Mouse (Mus musculus) liver, postnatal 0 days (tissue): ENCODE measurements around the gene Grik4. TPM values are rescaled to one million over a fixed set of nuclear protein-coding genes. Genes with fewer than 3 reads are reported as not detected.

ENCODE experiments used
- ATAC-seq: fragments of 200-750 bp; cut with Nextera tagmentation; 2 replicates; pipeline ENCODE4 v1.8.0; 2017; ENCODE audit warnings: mild to moderate bottlenecking, moderate library complexity
- DNase-seq: peaks from one replicate; pipeline ENCODE4 v3.0.0-alpha.2; 2016
- H3K27ac ChIP-seq: fragments of 300-500 bp; sonication (generic); 2 replicates; pipeline ENCODE4 v1.5.1; 2014; ENCODE audit warnings: antibody characterized with exemption, moderate library complexity, mild to moderate bottlenecking, low read depth
- H3K27me3 ChIP-seq: fragments of 300-500 bp; sonication (generic); 2 replicates; pipeline ENCODE4 v1.6.1; 2014; ENCODE audit warnings: low read length, control low read depth, mixed read lengths; ENCODE audit not compliant: insufficient read depth
- H3K36me3 ChIP-seq: fragments of 300-500 bp; sonication (generic); replicated peaks from 2 replicates; pipeline ENCODE4 v1.6.1; 2014; ENCODE audit warnings: mild to moderate bottlenecking, control low read depth, low read length, moderate library complexity, mixed read lengths; ENCODE audit not compliant: insufficient read depth
- H3K4me1 ChIP-seq: fragments of 300-500 bp; sonication (generic); 2 replicates; pipeline ENCODE4 v1.6.1; 2014; ENCODE audit warnings: antibody characterized with exemption, mild to moderate bottlenecking, control low read depth; ENCODE audit not compliant: insufficient read depth
- H3K4me2 ChIP-seq: fragments of 300-500 bp; sonication (generic); 2 replicates; pipeline ENCODE4 v1.6.1; 2014; ENCODE audit warnings: low read depth, mild to moderate bottlenecking, low read length, moderate library complexity, mixed read lengths
- H3K4me3 ChIP-seq: fragments of 300-500 bp; sonication (generic); 2 replicates; pipeline ENCODE4 v1.5.1; 2014; ENCODE audit warnings: low read depth, low read length
- H3K9ac ChIP-seq: fragments of 300-500 bp; sonication (generic); replicated peaks from 2 replicates; pipeline ENCODE4 v1.6.1; 2014; ENCODE audit warnings: mild to moderate bottlenecking, moderate library complexity
- H3K9me3 ChIP-seq: fragments of 300-500 bp; sonication (generic); 2 replicates; pipeline ENCODE4 v1.6.1; 2016; ENCODE audit warnings: mild to moderate bottlenecking, control low read depth, low read length, mixed read lengths
- CTCF ChIP-seq: sonication (generic); IDR thresholded peaks from 2 replicates; pipeline ENCODE4 v1.5.1; 2016; ENCODE audit warnings: antibody characterized with exemption, low read depth
- EP300 ChIP-seq: IDR thresholded peaks from 2 replicates; pipeline ENCODE4 v1.6.1; 2016; ENCODE audit warnings: antibody characterized with exemption, low read depth, mild to moderate bottlenecking
- WGBS: fragments of 180-500 bp; shearing (Covaris S2); extraction: QIAGEN DNeasy Blood & Tissue Kit; methylation state at CpG from one replicate; pipeline ENCODE4 v1.1.7; 2014; ENCODE audit not compliant: insufficient replicate concordance; 5-methylcytosine and 5-hydroxymethylcytosine counted together
- polyA plus RNA-seq: library from polyadenylated mRNA; unstranded; fragments of >200 nt; fragmentation: Nextera tagmentation; extraction: Ambion mirVana; gene quantifications from 2 replicates; pipeline ENCODE4 v1.2.1, GENCODE M21; 2015

The Grik4 gene
- polyA plus RNA-seq, 1 experiment from 2014 or later = 0.08 TPM

DNA sequence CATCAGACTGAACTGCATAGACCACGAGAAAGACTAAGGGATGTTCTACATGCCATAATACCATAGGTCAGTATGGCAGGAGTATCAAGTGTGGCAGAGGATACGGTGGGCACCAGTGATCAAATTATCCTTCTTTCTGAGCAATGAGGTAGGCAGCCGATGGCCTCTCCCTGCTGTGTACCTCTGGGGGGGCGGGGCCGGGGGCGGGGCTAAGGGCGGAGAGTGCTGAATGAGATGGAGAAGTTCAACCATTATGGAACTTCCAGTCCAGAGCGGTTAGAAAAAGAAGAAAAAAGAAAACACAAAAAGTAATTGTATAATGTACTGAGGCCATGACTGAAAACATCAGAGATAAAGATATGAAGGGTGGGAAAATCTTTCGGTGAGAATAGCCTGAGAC, 74.0 kb downstream of the Grik4 start:
- H3K4me2 ChIP-seq = no peak overlapping the region
- peak; percentile 26 for DNase-seq
- TF ChIP-seq EP300 (no peak), CTCF (no peak)

DNA sequence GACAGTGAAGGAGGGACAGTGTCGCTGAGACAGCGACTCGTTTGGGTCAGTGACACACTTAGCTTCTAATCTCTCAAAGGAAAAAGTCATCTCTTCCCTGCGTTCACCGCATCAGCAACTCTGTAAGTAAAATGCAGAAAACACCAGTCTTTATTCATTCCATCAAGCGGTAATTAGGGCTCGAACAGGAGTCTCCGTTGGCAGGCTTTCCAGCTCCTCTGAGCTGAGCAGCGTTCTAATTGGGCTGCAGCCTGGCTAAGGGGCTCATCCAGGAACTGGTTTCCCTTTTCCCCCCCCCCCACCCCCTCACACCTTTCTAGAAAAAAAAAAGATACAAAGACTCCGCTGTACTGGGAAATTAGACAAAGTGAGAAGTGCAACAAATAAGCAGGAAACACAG, 75.8 kb downstream of the Grik4 start:
- H3K9ac ChIP-seq = no peak overlapping the region
- no peaks in the 10 kb centered on the region for H3K9me3 ChIP-seq
- peaks cover 13% of the 10 kb centered on the region for H3K4me1 ChIP-seq
- ATAC-seq (no peak), DNase-seq (no peak)
- no peaks in the 10 kb centered on the region for H3K27me3 ChIP-seq
- TF ChIP-seq CTCF = no peak
- TF ChIP-seq EP300 = no peak
- 63% methylated on average over 10 of the region's 10 CpGs for WGBS
- no peak overlapping the region for H3K4me2 ChIP-seq
- H3K36me3 ChIP-seq = no peaks in the 10 kb centered on the region
- no peak overlapping the region for H3K4me3 ChIP-seq
- H3K27ac ChIP-seq = no peak overlapping the region

More for the DNA sequence above, 74.0 kb downstream of the Grik4 start:
- H3K27ac ChIP-seq = no peak overlapping the region
- H3K36me3 ChIP-seq = no peaks in the 10 kb centered on the region
- no peak for ATAC-seq
- peaks cover 7% of the 10 kb centered on the region for H3K4me1 ChIP-seq
- H3K4me3 ChIP-seq = no peak overlapping the region
- H3K9ac ChIP-seq = no peak overlapping the region
- 39% methylated on average over 9 of the region's 9 CpGs for WGBS
- H3K27me3 ChIP-seq = no peaks in the 10 kb centered on the region
- no peaks in the 10 kb centered on the region for H3K9me3 ChIP-seq

DNA sequence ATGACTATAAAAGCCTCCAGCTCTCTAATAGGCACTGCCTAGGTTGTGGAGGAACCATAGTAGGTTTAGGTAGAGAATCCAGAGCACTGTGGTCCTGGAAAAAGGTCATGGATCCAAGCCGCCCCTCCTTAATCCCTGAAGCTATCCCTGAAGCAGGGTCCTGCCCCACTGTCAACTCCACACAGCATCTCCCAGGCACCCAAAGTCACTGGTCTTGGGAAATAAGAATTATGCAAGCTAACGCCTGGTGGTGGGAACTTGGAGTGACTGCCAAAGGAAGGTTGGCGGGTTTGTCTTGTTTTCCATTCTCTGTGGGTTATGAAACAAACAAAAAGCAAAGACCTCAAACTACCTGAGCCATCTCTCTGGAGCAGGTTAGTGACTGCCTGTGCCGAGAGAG, 77.6 kb downstream of the Grik4 start:
- ATAC-seq (no peak), DNase-seq (no peak)
- TF ChIP-seq EP300 = no peak
- no peak for TF ChIP-seq CTCF
- no peak overlapping the region for H3K4me2 ChIP-seq
- H3K9me3 ChIP-seq = no peaks in the 10 kb centered on the region
- no peak overlapping the region for H3K27ac ChIP-seq
- WGBS = 74% methylated on average over 4 of the region's 4 CpGs
- H3K9ac ChIP-seq = no peak overlapping the region
- H3K4me3 ChIP-seq = no peak overlapping the region
- no peaks in the 10 kb centered on the region for H3K36me3 ChIP-seq
- peaks cover 13% of the 10 kb centered on the region for H3K4me1 ChIP-seq
- H3K27me3 ChIP-seq = no peaks in the 10 kb centered on the region

GRCm38 (mm10) chr9:42865036-42865829, 79.1 kb downstream of the Grik4 start:
- DNase-seq (no peak), ATAC-seq (no peak)
- no peak overlapping the region for H3K9ac ChIP-seq
- no peaks in the 10 kb centered on the region for H3K27me3 ChIP-seq
- no peak overlapping the region for H3K4me3 ChIP-seq
- H3K9me3 ChIP-seq = no peaks in the 10 kb centered on the region
- no peak for TF ChIP-seq EP300
- no peak for TF ChIP-seq CTCF
- peaks cover 15% of the 10 kb centered on the region for H3K4me1 ChIP-seq
- no peak overlapping the region for H3K27ac ChIP-seq
- no peaks in the 10 kb centered on the region for H3K36me3 ChIP-seq
- no peak overlapping the region for H3K4me2 ChIP-seq
- 61% methylated on average over 11 of the region's 11 CpGs for WGBS

DNA sequence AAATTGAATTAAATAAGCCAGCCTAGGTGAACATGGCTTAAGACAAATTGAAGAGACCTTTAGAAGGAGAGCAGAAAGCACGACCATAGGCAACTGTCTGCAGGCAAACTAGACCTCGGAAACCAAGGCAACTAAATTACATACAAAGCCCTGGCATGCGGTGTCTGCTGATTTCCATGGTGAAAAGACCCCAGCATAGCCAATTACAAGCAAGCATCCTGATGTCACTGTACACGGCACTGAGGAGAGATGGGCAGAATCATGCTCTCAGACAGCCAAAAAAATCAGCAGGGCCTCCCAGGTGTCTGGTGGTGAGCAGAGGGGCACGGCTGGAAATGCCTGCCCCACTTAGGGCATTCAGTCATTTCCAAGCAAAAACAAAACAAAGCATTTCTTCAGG, 80.9 kb downstream of the Grik4 start:
- Histone ChIP-seq H3K4me3 (no peak overlapping the region), H3K4me1 (peaks cover 16% of the 10 kb centered on the region), H3K9ac (no peak overlapping the region), H3K4me2 (no peak overlapping the region), H3K9me3 (no peaks in the 10 kb centered on the region), H3K27me3 (no peaks in the 10 kb centered on the region), H3K27ac (no peak overlapping the region), H3K36me3 (no peaks in the 10 kb centered on the region)
- ATAC-seq (no peak), DNase-seq (no peak)
- no peak for TF ChIP-seq CTCF
- TF ChIP-seq EP300 = no peak
- 74% methylated on average over 5 of the region's 5 CpGs for whole genome bisulfite sequencing

DNA sequence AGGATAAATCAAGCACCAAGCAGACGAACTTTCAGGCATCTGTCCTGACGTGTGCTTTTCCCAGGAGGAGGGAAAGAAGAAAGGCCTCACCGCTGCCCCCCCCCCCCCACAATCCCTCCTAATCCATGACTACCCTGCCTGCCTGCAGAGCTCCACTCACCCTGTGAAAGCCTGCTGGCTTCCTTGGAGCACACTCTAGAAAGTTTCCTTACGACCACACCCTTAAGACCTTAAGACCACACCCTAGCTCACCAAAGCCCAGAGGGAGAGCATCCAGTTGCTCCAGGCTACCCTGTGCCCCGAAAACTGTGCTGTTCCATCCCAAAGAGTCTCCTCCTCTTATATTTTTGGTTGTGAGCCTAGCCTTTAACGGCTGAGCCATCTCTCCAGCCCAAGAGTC, 82.6 kb downstream of the Grik4 start:
- Histone ChIP-seq H3K9me3 (no peaks in the 10 kb centered on the region), H3K9ac (no peak overlapping the region), H3K27me3 (no peaks in the 10 kb centered on the region), H3K4me3 (no peak overlapping the region), H3K4me2 (no peak overlapping the region), H3K4me1 (peaks cover 13% of the 10 kb centered on the region), H3K36me3 (no peaks in the 10 kb centered on the region), H3K27ac (no peak overlapping the region)
- WGBS = 80% methylated on average over 5 of the region's 6 CpGs
- DNase-seq (no peak), ATAC-seq (no peak)
- TF ChIP-seq EP300 = no peak
- TF ChIP-seq CTCF = no peak
